Mouse (Mus musculus): Measurements from ENCODE around the gene Gm6890.
"Not testable (repeated sequence)": the region's sequence is repeated elsewhere in the genome, so short reads cannot be mapped to it uniquely, and the experiment has no call there.

The Gm6890 gene

DNA sequence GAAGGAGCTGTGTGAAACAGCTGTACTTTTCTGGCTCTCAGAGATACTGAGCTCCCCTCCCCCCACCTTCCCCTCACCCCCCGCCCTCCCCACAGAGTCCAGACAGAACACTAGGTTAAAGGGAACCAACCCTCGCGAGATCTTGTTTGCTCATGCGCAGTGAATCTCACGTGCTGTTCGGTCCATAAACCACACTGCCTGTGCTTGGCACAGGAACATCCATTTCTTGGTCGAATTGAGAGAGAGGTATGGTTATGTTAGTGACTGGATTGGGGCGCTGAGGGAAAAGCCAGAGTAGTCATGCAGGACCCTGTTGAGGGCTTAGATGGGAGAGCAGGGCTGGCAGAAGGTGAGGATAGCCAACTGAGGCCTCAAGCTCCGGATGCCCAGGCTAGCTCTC lies at the start of gene Gm6890:
Gene Gm6890, plus strand, starts transcription at position 301 of the 400 bp plus-strand sequence.
- DNase-seq: not testable (repeated sequence)

- not testable (repeated sequence) for DNase-seq
Measured at GRCm38 (mm10) chrX:74726195-74726594, 14.5 kb upstream of the Gm6890 start.

DNA sequence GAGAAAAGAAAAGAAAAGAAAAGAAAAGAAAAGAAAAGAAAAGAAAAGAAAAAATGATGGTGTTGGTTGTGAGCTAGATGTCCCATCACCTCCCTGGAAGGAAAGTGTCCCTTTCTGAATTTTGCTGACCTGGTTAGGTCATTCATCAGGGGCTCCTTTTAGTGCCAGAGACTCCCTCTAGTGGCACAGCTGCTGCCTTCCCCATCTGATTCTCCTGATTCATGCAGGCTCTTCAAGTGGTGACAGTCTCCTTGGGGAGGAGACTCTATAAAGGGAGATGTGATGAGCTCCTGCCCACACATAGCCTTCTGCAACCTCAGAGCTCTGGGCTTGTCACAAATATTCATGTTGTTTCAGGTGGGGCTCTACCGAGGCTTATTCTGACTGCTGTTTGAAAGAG lies 30.0 kb downstream of the Gm6890 start:
- not testable (repeated sequence) for DNase-seq

All from heart, adult 11 months (tissue).